Mouse (Mus musculus) liver, embryonic 11.5 days (tissue): Measurements from ENCODE around the gene Ccn6. TPM values are rescaled to one million over a fixed set of nuclear protein-coding genes. Genes with fewer than 3 reads are reported as not detected.
A peak's percentile ranks its signal among the peaks of the same experiment; 100 is the strongest.

Experiments used
- ATAC-seq: fragments of 200-750 bp; cut with Nextera tagmentation; replicated peaks from 2 replicates; pipeline ENCODE4 v1.8.0; 2017; ENCODE audit warnings: moderate number of reproducible peaks, mild to moderate bottlenecking, moderate TSS enrichment, moderate library complexity; ENCODE audit not compliant: low FRiP score
- DNase-seq: peaks from one replicate; pipeline ENCODE4 v3.0.0-alpha.2; 2017; ENCODE audit warnings: low spot score
- H3K27ac ChIP-seq: fragments of 300-500 bp; sonication (generic); 2 replicates; pipeline ENCODE4 v1.5.1; 2014; ENCODE audit warnings: mild to moderate bottlenecking, low read depth, low read length, control low read depth
- H3K27me3 ChIP-seq: fragments of 300-500 bp; sonication (generic); replicated peaks from 2 replicates; pipeline ENCODE4 v1.6.1; 2014; ENCODE audit warnings: low read length, mixed read lengths; ENCODE audit not compliant: control insufficient read depth, insufficient read depth
- H3K36me3 ChIP-seq: fragments of 300-500 bp; sonication (generic); 2 replicates; pipeline ENCODE4 v1.6.1; 2014; ENCODE audit warnings: mild to moderate bottlenecking, low read length, moderate library complexity, mixed read lengths; ENCODE audit not compliant: control insufficient read depth, insufficient read depth
- H3K4me1 ChIP-seq: fragments of 300-500 bp; sonication (generic); replicated peaks from 2 replicates; pipeline ENCODE4 v1.6.1; 2014; ENCODE audit warnings: low read length, mixed read lengths; ENCODE audit not compliant: control insufficient read depth, insufficient read depth
- H3K4me2 ChIP-seq: fragments of 300-500 bp; sonication (generic); 2 replicates; pipeline ENCODE4 v1.6.1; 2014; ENCODE audit warnings: mild to moderate bottlenecking, control low read depth, moderate library complexity
- H3K4me3 ChIP-seq: fragments of 300-500 bp; sonication (generic); 2 replicates; pipeline ENCODE4 v1.5.1; 2014; ENCODE audit warnings: low read depth, low read length, control low read depth
- H3K9ac ChIP-seq: fragments of 300-500 bp; sonication (generic); 2 replicates; pipeline ENCODE4 v1.6.1; 2014; ENCODE audit warnings: low read depth, low read length, control low read depth
- H3K9me3 ChIP-seq: fragments of 300-500 bp; sonication (generic); 2 replicates; pipeline ENCODE4 v1.6.1; 2016; ENCODE audit warnings: low read length, inconsistent platforms, mixed read lengths; ENCODE audit not compliant: control insufficient read depth
- WGBS: fragments of 180-500 bp; shearing (Covaris S2); extraction: QIAGEN DNeasy Blood & Tissue Kit; methylation state at CpG from one replicate; pipeline ENCODE4 v1.1.7; 2014; 5-methylcytosine and 5-hydroxymethylcytosine counted together
- polyA plus RNA-seq: library from polyadenylated mRNA; unstranded; fragments of >200 nt; fragmentation: Nextera tagmentation; extraction: Ambion mirVana; gene quantifications from 2 replicates; pipeline ENCODE4 v1.2.1, GENCODE M21; 2014

Ccn6 gene
- polyA plus RNA-seq, 1 experiment from 2014 or later, result 0.29 TPM

DNA sequence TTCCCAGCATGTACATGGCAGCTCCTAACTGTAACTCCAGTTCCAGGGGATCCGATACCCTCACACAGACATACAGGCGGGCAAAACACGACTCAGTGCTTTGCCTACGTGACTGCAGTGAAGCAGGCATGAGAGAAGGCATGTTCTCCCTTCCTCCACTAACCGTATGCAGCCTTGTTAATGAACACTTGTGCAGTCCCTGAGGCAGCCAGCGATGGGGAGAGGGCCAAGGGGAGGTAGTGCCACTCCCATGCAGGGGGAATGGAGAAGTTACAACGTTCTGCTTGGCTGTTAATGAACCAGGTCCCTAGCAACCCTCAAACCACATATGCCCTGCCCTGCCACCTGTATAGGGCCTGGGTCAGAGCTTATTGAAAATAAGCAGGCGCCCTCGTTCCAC lies 6.0 kb upstream of the Ccn6 start:
- ATAC-seq (no peak), DNase-seq (no peak)
- 52% methylated on average over 9 of the region's 9 CpGs for WGBS
- no peak overlapping the region for H3K9ac ChIP-seq
- H3K27me3 ChIP-seq, result no peaks in the 10 kb centered on the region; the same call in 1 of the 2 replicates
- H3K4me1 ChIP-seq, result peaks cover 5% of the 10 kb centered on the region; the same call in 1 of the 2 replicates
- H3K4me2 ChIP-seq, result no peak overlapping the region; the same call in 1 of the 2 replicates
- no peaks in the 10 kb centered on the region for H3K36me3 ChIP-seq
- no peak overlapping the region for H3K27ac ChIP-seq
- H3K9me3 ChIP-seq, result no peaks in the 10 kb centered on the region
- no peak overlapping the region for H3K4me3 ChIP-seq

DNA sequence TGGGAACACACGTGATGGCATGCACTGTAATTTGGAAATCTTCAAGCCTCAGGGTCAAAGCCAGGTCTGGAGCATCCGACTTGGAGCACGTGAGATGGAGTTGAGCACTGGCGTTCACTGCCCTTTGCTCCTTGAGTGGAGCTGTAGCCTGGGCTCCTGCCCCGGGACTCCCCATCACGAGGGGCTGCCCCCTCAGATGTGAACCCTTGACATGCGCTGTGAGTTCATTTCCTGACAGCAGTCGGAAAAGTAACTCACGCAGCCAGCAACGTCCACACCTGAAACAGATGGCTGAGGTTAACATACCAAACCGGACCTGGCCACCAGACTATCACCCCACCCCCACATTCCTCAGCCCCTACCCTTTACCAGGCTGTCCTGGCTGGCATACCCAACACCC lies 4.0 kb upstream of the Ccn6 start:
- ATAC-seq (no peak), DNase-seq (no peak)
- no peak overlapping the region for H3K9ac ChIP-seq
- 74% methylated on average over 11 of the region's 11 CpGs for WGBS
- no peaks in the 10 kb centered on the region; the same call in 1 of the 2 replicates for H3K27me3 ChIP-seq
- no peaks in the 10 kb centered on the region for H3K9me3 ChIP-seq
- H3K36me3 ChIP-seq, result no peaks in the 10 kb centered on the region
- no peak overlapping the region for H3K4me3 ChIP-seq
- H3K4me2 ChIP-seq, result no peak overlapping the region
- no peak overlapping the region for H3K27ac ChIP-seq
- H3K4me1 ChIP-seq, result peaks cover 5% of the 10 kb centered on the region; the same call in 1 of the 2 replicates

DNA sequence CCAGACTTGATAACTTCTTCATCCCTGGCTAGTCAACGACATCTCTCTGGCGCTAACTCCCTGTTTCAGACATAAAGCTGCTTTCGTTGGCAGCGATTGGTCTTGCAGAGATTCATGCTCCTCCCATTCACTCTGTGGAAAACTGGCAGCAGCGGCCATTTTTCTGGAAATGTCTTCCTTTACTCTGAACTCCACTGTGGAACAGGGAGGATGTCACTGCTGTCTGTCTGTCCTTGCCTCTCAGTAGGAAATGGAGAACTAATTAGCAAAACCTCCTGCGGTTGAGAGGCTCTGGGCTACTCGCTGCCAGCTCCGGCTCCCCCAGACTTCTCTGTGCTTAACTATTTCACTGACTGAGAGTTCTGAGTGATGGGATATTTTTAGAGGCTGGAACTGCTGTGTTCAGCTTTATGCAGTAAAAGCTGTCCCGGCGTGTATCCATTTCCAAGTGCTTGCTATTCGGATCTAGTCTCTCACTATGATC lies 2.1 kb upstream of the Ccn6 start:
- H3K9ac ChIP-seq, result no peak overlapping the region
- ATAC-seq (no peak), DNase-seq (no peak)
- 32% methylated on average over 11 of the region's 11 CpGs for WGBS
- no peaks in the 10 kb centered on the region for H3K4me1 ChIP-seq
- 0 out of 2 replicates have a peak overlapping the region, but pooled peaks have one; percentile 4 for H3K4me2 ChIP-seq
- H3K27me3 ChIP-seq, result no peaks in the 10 kb centered on the region; the same call in 1 of the 2 replicates
- no peak overlapping the region for H3K27ac ChIP-seq
- no peaks in the 10 kb centered on the region for H3K36me3 ChIP-seq
- no peaks in the 10 kb centered on the region for H3K9me3 ChIP-seq
- H3K4me3 ChIP-seq, result no peak overlapping the region

DNA sequence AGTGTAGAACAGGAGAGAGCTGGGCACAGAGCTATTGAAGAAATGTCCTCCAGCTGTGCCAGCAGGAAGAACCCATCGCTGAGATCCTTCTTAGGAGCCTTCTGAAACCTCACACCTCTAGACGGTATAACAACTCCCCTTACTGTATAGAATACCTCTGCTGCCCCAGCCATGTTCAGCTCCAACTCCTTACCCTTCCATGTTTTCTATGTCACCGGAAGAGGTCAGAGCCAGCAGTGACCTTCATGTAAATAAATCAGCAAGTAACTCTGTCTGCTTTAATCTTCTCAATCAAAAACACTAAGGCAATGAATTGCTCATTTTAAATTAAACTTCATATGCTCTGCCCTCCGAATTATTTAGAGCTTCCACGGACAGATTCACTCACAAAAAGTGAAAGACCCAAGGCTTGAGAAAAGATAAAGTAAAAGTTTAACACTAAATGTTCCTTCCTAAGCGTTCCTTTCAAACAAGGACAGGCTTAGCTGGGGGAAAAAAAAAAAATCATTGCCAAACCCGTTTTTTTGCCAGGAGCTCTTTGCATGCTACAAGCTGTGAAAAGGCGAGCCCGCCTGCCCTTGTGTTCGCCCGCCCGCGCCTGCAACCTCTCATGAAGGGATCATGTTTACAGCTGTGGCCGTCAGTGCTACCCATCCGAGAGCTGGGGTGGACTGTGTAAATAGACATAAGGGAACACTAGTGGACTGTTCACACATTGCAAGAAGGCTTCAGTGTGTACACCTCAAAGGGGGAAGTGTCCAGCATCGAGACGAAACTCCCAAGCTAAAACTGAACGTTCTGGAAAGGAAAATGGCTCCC lies 719 bp downstream of the Ccn6 start:
- H3K4me2 ChIP-seq, result peak overlapping the region; percentile 24
- no peaks in the 10 kb centered on the region for H3K4me1 ChIP-seq
- 51% methylated on average over 18 of the region's 18 CpGs for WGBS
- H3K27ac ChIP-seq, result no peak overlapping the region
- DNase-seq (no peak), ATAC-seq (no peak)
- H3K9me3 ChIP-seq, result no peaks in the 10 kb centered on the region
- no peak overlapping the region for H3K9ac ChIP-seq
- H3K4me3 ChIP-seq, result no peak overlapping the region
- H3K27me3 ChIP-seq, result no peaks in the 10 kb centered on the region; the same call in 1 of the 2 replicates
- no peaks in the 10 kb centered on the region for H3K36me3 ChIP-seq

DNA sequence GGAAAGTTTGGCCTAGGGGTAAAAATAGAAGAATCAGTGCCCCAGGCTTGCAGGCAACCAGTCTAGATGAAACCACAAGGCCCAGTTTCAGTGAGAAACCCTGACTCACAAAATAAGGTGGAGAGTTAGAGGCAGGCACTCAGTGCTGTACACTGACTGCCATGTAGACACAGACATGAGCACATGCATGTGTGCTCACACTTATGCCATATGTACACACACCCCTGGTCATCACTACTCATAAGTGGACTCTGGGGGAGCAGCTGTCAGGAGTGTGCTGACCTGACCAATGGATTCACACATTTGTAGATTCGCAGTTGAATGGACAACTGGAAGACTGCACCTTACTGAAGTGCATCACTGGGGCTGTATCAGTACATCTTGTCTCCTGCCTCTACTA lies 2.2 kb downstream of the Ccn6 start:
- WGBS, result 75% methylated on average over 1 of the region's 1 CpGs
- no peaks in the 10 kb centered on the region; the same call in 1 of the 2 replicates for H3K27me3 ChIP-seq

DNA sequence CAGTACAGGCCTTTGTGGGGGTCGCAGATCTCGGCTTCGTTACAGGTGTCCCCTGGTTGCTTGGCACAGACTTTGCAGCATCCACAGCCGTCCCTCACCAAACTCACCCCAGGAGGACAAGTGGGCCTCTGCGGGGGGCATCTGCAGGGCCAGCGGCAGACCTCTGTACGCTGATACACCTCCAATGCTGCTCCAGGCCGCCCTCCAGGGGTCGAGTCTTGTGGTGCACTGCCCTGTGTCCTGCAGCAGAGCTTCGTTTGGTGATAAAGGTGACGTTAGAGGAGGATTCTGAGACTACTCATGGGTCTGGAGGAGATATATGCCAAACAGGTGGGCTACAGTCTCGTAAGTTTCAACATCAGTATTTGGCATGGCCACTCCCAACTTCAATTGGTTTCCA lies 5.3 kb downstream of the Ccn6 start:
- no peak overlapping the region for H3K27ac ChIP-seq
- no peak overlapping the region for H3K9ac ChIP-seq
- H3K9me3 ChIP-seq, result no peaks in the 10 kb centered on the region
- DNase-seq, result no peak
- no peaks in the 10 kb centered on the region for H3K36me3 ChIP-seq
- H3K27me3 ChIP-seq, result no peaks in the 10 kb centered on the region
- H3K4me3 ChIP-seq, result no peak overlapping the region
- no peak overlapping the region for H3K4me2 ChIP-seq
- 0 out of 2 replicates have a peak, but pooled peaks have one; percentile 43 for ATAC-seq
- no peaks in the 10 kb centered on the region for H3K4me1 ChIP-seq
- WGBS, result 54% methylated on average over 12 of the region's 12 CpGs

More for the DNA sequence above, 2.2 kb downstream of the Ccn6 start:
- DNase-seq, result no peak
- no peaks in the 10 kb centered on the region for H3K36me3 ChIP-seq
- no peak overlapping the region for H3K27ac ChIP-seq
- no peak for ATAC-seq
- no peak overlapping the region for H3K9ac ChIP-seq
- no peaks in the 10 kb centered on the region for H3K9me3 ChIP-seq
- H3K4me3 ChIP-seq, result no peak overlapping the region
- H3K4me1 ChIP-seq, result no peaks in the 10 kb centered on the region
- H3K4me2 ChIP-seq, result no peak overlapping the region

DNA sequence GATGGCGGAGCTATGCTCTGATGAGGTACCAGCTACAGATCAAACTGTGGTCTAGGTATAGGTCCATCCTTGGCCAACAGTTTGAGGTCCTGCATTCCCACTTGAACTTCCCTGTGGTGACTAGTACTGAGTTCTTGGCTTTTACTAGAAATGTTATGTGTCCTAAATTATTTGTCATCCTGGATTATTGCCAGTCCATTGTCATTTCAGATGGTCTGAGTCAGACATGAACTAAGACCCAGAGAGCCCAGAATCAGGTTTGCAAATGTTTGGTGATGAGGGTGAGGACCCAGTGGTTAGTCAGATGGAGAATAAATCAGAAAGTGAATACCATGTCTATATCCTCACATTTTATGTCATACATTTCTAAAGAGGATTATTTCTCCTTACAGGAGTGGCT lies 6.3 kb downstream of the Ccn6 start:
- no peak overlapping the region for H3K9ac ChIP-seq
- ATAC-seq (no peak), DNase-seq (no peak)
- no peaks in the 10 kb centered on the region for H3K27me3 ChIP-seq
- 76% methylated on average over 1 of the region's 1 CpGs for WGBS
- no peak overlapping the region for H3K27ac ChIP-seq
- no peak overlapping the region for H3K4me3 ChIP-seq
- H3K36me3 ChIP-seq, result no peaks in the 10 kb centered on the region
- no peak overlapping the region for H3K4me2 ChIP-seq
- no peaks in the 10 kb centered on the region for H3K9me3 ChIP-seq
- H3K4me1 ChIP-seq, result no peaks in the 10 kb centered on the region

DNA sequence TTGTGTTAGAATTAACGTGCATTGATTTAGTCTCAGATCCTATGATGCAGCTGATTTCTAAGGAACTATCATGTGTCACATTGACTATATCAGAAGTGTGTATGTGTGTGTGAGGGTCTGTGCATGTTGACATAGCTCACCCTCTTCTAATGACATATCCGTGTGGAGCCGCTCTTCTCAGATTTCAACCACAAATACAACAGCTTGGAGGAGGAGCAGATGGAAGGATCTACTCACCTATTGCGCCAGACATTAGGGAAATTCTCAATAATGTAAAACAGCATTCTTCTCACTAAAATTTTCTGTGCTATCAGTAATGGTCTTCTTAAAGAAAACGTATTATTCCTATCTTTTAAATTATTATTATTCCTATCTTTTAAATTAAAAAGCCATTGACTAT lies 6.9 kb downstream of the Ccn6 start:
- ATAC-seq (no peak), DNase-seq (no peak)
- Histone ChIP-seq H3K4me1 (no peaks in the 10 kb centered on the region), H3K36me3 (0 out of 2 replicates have a peak, but pooled peaks cover 2% of the 10 kb centered on the region), H3K4me3 (no peak overlapping the region), H3K4me2 (no peak overlapping the region), H3K9me3 (no peaks in the 10 kb centered on the region), H3K27me3 (no peaks in the 10 kb centered on the region), H3K27ac (no peak overlapping the region), H3K9ac (no peak overlapping the region)
- WGBS, result 82% methylated on average over 5 of the region's 5 CpGs

DNA sequence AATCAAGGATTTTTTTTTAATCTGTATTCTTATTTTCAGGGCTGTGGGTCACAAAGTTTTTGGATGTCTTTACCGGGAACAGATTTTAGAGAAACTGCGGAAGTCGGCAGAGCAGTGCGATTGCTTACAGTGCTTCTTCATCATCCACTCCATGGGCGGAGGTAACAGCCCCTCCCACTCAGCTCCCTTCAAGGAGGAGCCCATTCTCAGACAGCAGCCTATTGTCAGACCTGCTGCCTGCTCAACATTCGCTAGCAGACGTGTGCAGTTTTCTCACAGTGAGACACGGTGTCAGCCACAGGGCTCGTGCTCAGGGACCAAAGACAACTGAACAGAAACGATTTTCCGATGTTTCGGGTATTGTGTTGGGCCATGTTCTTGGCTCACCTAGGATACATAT lies 21.4 kb downstream of the Ccn6 start:
- no peak for DNase-seq
- Histone ChIP-seq H3K4me3 (no peak overlapping the region), H3K9ac (no peak overlapping the region), H3K36me3 (peaks cover 20% of the 10 kb centered on the region; the same call in 1 of the 2 replicates), H3K27ac (no peak overlapping the region), H3K4me2 (no peak overlapping the region), H3K4me1 (no peaks in the 10 kb centered on the region), H3K27me3 (no peaks in the 10 kb centered on the region), H3K9me3 (no peaks in the 10 kb centered on the region)
- 92% methylated on average over 12 of the region's 12 CpGs for WGBS
- ATAC-seq, result no peak
